Mouse (Mus musculus): ENCODE measurements at regions not wholly inside any gene's neighbourhood (a gene's known extent, or its start where the extent isn't known, plus 50 kb on each side); places are given as distances from the start of the nearest gene placed in this dataset.

- Histone ChIP-seq H3K27me3 (no peaks in the 10 kb centered on the region), H3K36me3 (no peaks in the 10 kb centered on the region), H3K9me3 (replicated peaks) (no peaks in the 10 kb centered on the region), H3K4me1 (no peaks in the 10 kb centered on the region), H3K27ac (no peak overlapping the region), H3K9ac (no peak overlapping the region), H3K4me3 (no peak overlapping the region), H3K4me2 (replicated peaks) (no peak overlapping the region)
- ATAC-seq (ENCODE audit: low FRiP score) = no peak
- 75% methylated on average over 2 of the region's 2 CpGs for WGBS
Measured at GRCm38 (mm10) chr5:56943899-56944298, 773.9 kb upstream of the Pcdh7 start.

- Histone ChIP-seq H3K4me1 (no peaks in the 10 kb centered on the region), H3K4me2 (replicated peaks) (no peak overlapping the region), H3K4me3 (no peak overlapping the region), H3K27ac (no peak overlapping the region), H3K9ac (no peak overlapping the region), H3K9me3 (replicated peaks) (no peaks in the 10 kb centered on the region), H3K27me3 (no peaks in the 10 kb centered on the region), H3K36me3 (no peaks in the 10 kb centered on the region)
- ATAC-seq (ENCODE audit: low FRiP score) = peak; percentile 56
- WGBS = 69% methylated on average over 3 of the region's 3 CpGs
Measured at GRCm38 (mm10) chr5:56952799-56953498, 764.8 kb upstream of the Pcdh7 start.
